Mouse (Mus musculus): ENCODE data around the gene Hist2h2aa2.
"Not testable (repeated sequence)": the region's sequence is repeated elsewhere in the genome, so short reads cannot be mapped to it uniquely, and the experiment has no call there.

Gene Hist2h2aa2

DNA sequence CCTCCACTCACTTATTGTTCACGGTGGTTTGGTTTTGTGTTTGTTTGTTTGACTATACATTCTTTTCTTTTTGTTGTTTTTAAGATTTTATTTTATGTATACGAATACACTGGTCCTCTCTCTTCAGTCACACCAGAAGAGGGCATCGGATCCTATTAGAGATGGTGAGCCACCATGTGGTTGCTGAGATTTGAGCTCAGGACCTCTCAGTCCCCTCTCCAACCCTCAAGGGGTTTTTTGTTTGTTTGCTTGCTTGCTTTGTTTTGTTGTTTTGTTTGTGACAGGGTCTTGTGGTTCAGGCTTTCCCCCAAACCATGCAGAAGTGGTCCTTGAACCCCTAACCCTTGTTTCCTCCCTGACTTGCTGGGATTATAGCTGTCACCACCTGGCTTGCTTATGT, 21.5 kb upstream of the Hist2h2aa2 start:
- no peak for DNase-seq

DNA sequence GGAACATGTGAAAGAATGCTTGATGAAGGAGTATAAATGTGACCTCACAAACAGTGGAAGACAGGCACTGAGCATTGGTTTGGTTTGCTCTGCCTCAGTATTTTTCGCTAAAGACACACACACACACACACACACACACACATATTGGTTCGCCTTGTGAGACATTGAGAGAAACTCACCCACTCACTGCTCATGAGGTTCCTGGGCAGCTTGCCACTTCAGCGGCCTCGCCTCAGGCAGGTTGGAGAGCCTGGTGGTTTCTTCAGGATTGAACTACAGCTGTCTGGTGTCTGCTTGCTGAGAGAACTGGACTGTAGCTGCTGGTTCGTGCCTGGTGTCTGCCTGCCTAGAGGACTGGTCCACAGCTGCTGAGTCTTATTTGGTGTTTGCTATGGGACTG, 20.1 kb upstream of the Hist2h2aa2 start:
- DNase-seq: no peak

DNA sequence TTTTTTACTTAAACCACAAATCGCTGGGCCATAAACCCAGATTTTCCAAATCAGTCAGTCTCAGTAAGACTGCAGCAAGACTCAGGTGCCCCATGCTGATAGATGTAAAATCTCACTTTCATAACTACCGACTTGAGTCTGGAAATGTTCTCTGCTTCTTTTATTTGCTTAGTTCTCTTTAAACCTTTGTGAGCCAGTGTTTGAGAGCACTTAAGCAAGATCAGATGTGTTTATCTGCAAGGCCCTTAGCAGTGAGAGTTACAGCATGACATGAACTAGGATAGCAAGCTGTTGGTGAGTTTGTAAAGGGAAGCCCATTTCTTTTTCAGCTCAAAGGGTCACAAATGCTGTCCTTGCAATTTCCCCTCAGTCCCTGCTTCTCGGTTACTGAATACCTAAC, 17.1 kb upstream of the Hist2h2aa2 start:
- no peak for DNase-seq

DNA sequence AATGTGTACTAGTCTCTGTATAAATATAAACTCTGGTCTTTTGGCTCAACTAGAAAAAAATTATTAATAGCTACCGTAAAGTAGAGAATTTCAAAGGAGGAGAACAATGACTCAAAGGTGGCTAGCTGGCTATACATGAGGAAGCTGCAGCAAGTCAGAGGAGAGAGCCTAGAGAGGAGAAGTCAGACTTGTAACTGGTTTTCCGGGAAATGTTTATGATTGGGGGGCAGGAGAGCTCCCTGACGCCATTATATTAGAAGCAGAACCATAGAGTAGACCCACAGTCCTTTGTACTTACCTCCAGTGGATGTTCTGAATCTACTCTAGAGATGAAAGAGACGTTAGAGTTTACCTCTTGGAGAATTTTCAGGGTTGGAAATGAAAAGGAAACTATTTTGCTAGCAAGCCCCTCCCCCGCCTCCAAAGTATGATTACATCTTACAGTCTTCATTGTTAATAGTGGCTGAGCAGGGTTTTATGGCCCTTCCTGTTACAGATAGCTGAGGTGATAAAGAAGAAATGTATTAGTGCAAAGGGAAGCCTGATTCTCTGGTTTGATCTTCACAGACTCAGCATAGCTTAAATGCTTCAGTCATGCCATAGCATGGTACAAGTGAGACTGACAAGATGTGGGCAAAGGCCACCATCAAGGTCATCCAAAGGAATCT, 16.0 kb upstream of the Hist2h2aa2 start:
- no peak for DNase-seq

DNA sequence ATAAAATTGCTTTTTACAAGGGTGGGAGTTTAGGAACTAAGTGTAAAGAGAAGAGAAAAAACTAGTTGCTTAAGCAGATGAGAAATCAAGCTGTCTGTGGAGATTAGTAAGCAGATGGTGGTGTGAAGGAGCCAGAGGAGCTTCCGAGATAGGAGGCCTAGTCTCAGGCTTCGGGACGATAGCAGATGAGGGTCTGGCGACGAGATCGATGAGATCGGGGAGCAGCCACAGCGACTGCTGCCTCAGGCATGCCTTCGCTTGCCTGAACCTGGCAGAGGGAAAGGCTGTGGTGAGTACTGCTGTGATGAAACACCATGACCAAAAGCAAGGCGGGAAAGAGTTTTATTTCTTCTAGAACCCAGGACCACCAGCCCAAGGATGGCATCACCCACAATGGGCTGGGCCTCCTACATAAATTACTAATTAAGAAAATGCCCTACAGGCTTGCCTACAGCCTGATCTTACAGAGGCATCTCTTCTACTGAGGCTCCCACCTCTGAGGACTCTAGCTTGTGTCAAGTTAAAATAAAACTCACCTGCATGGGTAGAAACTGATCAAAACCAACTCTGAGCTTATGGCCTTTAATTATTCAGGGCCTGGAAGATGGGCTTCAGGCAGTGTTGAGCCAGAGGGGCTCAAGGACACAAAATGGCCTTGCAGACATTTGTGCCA, 14.7 kb upstream of the Hist2h2aa2 start:
- peak; percentile 16 to 39 for DNase-seq

DNA sequence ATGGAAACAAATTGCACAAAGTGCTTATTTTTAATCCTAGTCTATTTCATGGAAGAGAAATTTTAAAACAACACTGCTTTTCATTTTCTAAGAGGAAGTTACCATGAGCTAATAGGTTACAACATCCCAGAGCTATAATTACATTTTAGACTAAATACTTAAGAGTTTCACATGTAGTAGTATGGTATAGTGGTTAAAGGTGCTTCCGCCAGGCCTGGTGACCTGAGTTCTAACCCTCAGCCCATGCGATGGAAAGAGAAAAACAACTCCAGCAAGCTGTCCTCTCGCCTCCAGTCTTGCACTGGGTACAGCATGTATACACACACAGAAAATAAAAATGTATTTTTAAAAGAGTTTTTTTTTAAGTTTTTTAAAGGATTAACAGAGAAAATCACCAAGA, 11.7 kb upstream of the Hist2h2aa2 start:
- DNase-seq: no peak

DNA sequence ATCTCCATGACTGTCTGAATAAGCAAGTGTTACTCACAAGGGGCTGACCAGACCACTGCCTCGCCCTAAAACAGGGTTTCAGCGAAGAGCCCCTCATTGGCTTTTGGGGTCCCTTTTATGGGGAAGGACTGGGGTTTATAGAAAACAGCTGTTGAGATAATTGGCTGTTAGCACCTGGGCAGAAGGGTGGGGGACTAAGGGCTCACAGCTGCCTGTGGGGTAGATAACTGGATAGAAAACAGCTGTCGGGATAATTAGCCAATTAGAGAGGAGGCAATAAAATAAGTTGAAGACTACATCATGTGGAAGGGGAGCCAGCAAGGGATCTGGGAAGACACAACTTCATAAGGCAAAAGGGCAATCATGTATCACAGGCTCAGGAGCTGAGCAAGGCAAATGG, 10.8 kb upstream of the Hist2h2aa2 start:
- no peak for DNase-seq

DNA sequence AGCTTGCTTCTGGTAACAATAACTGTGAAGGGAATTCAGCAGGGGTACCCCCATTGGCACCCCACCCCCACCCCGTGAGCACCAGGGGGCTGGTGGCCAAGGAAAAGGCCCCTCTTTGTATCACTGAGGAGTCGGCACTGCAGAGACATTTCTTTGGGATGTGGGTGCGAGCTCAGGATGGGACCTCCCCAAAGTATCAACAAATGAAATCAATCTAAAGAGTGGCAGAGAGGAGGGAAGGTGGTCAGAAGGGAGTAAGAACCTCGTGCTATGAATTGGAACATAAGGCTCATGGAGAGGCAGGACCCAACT, 8.9 kb upstream of the Hist2h2aa2 start:
- no peak for DNase-seq

DNA sequence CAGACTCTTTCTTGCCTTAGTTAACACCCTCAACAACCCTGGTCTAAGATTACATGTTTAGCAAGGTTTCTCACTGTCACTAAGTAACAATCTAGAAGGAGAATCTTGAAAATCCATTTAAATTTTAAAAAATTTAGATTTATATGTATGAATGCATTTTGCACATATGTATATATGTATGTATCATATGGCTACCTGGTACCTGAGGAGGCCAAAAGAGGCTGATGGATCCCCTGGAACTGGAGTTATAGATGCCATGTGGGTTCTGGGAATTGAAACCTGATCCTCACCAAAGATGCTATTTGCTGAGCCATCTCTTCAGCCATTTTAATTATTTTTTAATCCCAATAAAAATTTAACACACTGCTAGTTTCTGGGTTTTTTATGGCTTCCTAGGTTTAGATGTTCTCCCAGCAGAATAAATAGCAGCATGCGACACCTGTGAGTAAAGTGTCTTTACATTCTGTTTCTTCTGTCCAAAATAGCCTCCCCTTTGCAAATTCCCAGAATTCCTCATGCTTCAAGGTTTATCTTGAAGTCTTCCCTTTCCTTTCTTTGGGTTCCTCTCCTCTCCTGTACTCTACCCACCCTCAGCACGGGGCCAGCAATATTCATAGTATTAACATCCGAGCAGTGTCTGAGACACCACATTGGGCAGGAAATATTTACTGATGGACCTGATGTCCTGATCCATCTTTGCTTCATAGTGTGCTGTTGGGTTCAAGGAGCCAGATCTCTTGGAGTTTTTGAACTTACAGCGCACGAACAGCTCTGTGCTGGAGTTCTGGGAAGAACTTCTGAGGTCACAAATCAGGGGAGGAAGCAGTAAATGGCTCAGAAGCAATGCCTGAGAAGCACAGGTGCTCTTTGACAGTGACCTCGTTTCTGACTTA, 8.3 kb upstream of the Hist2h2aa2 start:
- DNase-seq: no peak

DNA sequence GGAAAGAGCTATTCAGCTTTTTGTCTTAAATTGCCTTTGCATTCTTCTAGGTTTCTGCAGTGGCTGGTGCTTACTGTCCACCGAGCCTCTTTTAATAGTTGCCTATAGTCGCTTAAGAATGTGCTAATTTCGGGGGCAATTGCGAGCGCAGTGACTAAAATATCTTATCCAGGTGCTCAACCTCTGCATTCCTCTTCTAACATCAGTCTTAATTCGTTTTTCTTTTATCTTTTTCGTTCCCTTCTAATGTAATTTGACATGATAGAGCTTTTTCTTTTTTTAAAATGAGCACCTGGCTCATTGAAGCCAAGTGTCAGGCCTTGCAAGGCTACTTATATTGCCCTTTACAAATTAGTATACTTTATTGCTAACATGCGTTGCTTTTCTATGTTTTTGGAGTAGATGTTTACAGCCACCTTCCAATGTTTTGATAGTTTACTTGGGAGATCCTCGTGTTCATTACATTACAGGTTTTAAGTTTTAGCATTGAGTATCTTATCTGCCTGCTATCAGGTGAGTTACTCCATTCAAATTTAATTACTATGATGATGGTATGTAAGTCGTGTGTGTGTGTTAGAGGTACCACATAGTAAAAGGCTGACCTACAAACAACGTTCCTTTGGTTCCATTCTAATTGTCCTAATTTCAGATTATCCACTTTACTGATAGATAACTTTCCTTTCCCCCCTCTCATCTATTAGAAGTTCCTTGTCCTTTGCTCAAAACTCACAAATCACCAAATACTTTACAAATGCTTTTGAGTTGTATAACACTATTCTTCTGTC, 7.5 kb upstream of the Hist2h2aa2 start:
- DNase-seq: no peak

DNA sequence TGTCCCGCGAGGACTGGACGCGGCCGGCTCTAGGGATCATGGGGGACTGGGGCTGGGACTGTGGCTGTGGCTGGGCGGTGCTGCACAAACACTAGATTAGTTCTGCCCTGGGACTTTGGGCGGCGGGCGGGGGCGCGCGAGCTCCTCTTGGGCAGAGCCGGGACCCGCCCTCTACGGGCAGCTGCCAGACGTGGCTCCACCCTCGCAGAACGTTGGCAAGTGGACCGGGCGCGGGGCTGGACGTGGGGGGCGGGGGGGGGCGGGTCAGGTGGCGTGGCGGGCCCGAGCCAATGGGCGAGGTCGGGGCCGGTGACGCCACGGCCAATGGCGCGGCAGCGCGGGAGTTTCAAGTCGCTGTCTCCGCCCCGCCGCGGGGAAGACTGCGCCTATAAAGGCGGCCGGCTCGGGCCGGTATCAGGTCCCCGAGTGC, 6.4 kb upstream of the Hist2h2aa2 start, which contains the start of gene Hist2h3c1:
TSS of gene Hist2h3c1 (plus strand) at position 259 of the 430 bp plus-strand sequence.
- DNase-seq: not testable (repeated sequence)

DNA sequence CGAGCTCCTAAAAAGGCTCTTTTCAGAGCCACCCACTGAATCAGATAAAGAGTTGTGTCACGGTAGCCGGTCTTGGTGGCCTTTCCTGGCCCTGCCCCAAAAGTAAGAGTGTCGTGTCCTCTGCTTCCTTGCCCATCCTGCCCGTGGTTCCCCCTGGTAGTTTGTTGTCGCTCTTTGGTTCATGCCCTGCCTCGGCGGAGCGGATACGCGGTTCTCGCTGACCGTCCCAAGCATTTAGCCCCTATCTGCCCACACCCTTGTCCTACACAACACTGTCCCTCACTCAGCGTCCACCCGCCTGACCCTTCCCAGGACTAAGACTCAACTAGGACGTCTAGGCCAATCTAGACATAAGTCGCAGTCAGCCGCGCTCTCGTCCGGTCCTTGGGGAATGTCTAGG, 5.9 kb upstream of the Hist2h2aa2 start:
- not testable (repeated sequence) for DNase-seq

DNA sequence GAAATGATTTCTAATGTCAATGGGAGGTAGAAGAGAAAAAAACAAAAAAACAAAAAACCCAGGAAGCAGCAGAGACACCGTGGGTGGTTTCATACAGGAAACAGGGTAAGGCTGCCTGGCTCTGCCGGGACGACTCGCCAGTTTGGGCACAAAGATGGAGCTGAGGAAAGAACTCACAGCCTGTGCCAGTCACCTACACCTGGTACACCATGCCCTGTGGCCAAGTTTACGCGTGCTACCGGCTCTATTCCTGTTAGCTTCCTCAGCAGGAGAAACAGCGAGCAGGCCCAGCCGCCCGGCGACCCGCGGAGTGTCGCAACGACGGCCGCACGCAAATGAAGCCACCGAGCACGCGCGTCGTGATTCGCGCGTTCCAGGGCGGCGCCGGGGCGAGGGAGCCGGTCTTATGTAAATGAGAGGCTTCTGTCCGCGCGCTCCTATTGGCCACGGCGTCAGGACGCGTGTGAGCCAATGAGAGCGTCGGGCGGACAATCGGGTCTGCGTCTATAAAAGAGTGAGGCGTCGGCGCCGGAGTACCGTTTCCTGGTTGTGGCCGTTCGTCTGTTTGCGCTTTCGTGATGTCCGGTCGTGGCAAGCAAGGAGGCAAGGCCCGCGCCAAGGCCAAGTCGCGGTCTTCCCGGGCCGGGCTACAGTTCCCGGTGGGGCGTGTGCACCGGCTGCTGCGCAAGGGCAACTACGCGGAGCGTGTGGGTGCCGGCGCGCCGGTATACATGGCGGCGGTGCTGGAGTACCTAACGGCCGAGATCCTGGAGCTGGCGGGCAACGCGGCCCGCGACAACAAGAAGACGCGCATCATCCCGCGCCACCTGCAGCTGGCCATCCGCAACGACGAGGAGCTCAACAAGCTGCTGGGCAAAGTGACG, 5.2 kb upstream of the Hist2h2aa2 start, which contains the start of gene Hist2h2aa1:
TSS of gene Hist2h2aa1 (plus strand) at position 495 of the 884 bp plus-strand sequence.
- peak; percentile 92 for DNase-seq

DNA sequence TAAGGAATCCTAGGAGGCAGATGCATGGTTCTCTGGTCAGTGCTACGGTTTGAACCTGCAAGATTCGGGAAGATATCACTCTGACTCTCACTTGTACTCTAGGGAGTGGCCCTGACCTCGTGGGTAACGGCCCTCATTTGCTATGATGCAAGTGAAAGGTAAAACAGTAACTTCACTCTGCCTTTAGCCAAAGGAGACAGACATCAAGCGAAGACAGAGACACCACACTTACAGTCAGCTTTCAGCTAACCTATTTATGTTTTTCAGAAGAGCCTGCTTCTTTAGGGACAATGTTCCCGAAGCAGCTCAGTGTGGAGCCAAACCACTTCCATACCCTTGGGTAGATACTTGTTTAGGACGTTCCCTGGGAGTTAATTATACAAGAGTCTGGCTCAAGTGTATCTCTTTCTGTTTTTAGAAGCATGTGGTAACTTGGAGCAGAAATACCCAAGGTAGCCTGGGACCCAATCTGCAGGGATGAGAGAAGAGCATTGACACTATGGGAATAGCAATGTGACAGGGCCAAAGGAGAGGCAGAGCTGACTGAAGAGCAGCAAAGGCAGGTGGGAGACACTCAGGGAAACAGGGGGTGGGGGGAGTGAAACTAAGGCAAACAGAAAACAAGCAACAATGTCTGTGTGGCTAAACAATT, 4.0 kb upstream of the Hist2h2aa2 start:
- DNase-seq: no peak

DNA sequence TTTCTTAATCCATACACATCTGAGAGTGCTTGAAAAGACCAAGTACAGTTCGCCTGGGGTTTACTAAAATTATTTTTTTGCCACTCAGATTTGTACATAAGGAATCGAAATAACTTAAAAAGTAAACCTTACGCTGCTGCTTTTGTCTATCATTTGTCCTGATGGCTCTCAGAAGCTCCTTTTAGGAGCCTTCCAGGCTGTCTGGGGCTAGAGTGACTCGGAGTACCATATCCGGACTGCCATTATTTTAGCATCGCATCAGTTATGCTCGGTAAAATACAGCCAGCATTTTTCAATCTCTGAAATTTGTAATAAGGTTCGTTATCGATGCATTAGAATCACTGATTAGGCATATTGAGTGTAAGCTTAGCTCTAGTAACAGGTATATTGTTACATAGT, 722 bp upstream of the Hist2h2aa2 start:
- DNase-seq: no peak

DNA sequence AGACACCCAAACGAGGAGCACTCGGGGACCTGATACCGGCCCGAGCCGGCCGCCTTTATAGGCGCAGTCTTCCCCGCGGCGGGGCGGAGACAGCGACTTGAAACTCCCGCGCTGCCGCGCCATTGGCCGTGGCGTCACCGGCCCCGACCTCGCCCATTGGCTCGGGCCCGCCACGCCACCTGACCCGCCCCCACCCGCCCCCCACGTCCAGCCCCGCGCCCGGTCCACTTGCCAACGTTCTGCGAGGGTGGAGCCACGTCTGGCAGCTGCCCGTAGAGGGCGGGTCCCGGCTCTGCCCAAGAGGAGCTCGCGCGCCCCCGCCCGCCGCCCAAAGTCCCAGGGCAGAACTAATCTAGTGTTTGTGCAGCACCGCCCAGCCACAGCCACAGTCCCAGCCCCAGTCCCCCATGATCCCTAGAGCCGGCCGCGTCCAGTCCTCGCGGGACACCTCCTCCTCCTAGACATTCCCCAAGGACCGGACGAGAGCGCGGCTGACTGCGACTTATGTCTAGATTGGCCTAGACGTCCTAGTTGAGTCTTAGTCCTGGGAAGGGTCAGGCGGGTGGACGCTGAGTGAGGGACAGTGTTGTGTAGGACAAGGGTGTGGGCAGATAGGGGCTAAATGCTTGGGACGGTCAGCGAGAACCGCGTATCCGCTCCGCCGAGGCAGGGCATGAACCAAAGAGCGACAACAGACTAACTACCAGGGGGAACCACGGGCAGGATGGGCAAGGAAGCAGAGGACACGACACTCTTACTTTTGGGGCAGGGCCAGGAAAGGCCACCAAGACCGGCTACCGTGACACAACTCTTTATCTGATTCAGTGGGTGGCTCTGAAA, 902 bp downstream of the Hist2h2aa2 start, which contains the start of gene Hist2h3c2:
TSS of gene Hist2h3c2 (minus strand) at position 174 of the 840 bp plus-strand sequence.
- peak; percentile 48 to 65 for DNase-seq

DNA sequence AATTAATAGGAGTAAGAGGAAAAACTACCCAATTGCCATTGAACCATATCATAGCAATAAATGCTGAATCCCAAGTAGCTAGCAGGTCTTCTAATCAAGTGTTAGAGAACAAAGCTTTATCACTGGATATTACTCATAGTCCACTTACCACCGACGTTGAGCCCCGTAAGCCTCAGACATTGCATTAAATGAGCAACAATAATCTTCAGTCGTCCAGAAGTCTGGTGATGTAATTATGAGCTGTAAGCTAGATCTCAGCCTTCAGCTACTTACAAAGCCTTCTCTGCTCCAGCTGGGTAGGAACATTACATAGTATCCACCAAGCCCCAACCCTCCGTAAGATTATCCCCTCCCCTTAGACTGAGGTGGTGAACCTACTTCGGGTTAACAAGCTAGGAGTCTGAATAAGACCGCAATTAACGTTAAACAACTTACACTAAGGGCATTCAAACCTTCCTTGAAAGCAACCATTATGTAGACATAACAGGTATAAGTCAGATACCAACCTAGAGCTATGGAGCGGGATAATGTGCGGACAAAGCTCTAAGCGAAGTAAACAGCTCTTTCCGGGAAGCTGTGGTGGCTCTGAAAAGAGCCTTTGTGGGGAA, 2.1 kb downstream of the Hist2h2aa2 start:
- DNase-seq: no peak

DNA sequence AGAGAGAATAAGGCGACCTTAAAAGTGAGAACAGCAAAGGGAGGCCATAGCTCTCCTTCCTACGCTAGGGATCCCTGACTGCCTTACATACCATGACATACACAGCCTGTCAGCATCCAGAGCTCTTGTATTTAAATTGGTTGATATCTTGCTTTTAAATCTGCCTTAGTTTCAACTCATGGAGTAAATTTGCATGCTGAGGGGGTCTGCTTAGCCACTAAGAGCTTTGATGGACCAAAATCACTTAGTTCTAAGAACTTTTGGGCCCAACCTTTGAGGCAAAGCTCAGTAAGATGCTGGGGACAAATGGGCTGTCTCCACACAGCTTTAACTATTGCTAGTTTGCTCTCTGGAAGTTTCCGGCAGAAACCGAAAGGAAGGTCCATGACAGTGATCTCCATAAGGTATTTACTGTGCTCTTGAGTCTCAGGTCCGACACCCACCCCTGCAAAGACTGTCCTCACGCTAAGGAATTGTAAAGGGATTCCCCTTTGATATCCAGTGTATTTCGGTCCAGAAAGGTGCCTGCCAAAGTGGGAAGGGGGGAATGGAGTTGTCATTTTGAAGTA, 2.7 kb downstream of the Hist2h2aa2 start:
- DNase-seq: no peak

DNA sequence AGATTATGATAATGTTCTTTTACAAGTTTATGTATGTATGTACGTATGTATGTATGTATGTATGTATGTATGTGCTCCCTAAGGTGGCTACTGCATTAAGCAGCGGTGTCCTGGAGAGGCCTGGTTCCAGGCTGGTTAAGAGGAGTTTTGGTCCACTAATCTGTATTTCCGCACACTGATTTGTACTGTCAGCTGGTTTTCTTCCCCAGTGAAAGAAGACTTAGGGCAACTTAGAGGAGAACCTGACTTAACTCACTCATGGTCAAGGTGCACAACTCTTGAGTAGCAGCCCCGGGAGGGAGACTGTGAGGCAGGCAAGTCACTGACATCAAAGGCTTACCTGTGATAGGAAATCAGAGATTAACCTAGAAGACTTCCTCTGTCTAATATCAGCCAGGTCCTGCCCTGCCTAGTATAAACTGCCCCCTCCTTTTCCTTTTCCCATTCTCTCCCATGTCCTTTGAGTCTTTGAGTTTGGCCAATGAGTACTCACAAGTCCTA, 3.2 kb downstream of the Hist2h2aa2 start:
- DNase-seq: no peak

Measured in cerebellum, postnatal 25 days (tissue).